Mouse (Mus musculus): ENCODE data around the gene Nelfa.
A peak's percentile ranks its signal among the peaks of the same experiment; 100 is the strongest.
"Not testable (repeated sequence)": the region's sequence is repeated elsewhere in the genome, so short reads cannot be mapped to it uniquely, and the experiment has no call there.

The Nelfa gene

DNA sequence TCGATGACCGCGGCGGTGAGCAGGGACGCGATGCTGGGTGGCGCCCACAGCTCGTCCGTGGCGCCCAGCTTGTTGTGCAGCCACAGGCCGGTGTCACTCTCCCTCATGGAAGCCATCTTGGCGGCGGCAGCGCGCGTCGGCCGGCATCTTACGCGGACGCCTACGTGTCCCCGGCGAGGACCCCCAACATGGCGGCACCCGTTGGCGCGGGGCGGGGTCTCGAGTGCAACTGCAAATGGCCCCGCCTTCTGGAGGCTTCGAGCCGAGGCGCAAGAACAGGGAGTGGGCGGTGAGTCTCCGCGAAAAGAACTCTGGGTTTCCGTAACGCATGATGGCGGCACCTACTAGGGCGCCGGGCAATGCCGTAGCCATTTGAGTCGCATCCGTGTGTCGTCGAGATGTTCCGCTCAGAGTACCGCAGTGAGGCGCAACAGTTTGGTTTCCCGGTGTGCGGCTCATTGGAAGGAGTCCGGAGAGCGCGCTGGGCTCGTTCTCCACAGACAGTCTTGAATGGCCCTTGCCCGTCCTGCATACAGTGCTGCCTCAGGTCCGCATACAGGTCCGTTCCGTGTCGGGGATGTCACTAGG is at the start of gene Nelfa:
Gene Nelfa, minus strand, starts transcription at position 294 of the 588 bp plus-strand sequence.
- peak; percentile 98 for DNase-seq

DNA sequence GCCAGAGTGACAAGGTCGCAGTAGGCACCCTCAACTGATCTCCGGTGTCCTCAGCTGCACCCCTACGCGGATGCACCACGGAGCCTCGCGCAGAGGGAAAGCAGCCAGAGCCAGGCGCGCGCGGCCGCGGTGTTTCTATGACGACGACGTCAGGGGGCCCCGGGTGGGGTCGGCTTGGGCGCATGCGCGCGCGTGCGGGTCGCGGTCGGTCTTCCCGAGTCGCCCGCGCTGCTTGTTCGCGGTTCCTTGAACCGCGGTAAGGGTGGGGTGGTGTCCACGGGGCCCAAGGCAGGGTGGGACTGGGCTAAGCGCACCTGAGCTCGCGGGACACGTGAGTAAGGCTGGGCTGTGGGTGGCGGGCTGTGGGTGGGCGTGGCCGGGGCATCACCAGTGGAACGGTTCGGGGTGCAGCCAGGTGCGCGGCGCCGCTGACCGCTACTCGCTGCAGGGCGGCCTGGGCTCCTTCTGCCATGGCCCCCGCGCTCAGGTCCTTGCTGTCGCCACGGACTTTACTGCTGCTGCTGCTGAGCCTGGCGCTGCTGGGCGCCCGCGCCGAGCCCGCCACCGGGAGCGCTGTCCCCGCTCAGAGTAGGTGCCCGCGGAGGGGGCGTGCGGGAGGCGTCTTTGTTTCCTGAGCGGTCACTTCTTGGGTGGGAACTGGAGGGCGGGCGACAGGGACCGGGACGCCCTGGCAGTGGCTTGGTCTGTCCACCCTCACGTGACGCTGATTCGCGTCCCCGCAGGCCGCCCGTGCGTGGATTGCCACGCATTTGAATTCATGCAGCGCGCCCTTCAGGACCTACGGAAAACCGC is 47.3 kb upstream of the Nelfa start, which contains the start of gene Gm1673:
Gene Gm1673, plus strand, starts transcription at position 125 of the 813 bp plus-strand sequence.
- peak; percentile 87 for DNase-seq

DNA sequence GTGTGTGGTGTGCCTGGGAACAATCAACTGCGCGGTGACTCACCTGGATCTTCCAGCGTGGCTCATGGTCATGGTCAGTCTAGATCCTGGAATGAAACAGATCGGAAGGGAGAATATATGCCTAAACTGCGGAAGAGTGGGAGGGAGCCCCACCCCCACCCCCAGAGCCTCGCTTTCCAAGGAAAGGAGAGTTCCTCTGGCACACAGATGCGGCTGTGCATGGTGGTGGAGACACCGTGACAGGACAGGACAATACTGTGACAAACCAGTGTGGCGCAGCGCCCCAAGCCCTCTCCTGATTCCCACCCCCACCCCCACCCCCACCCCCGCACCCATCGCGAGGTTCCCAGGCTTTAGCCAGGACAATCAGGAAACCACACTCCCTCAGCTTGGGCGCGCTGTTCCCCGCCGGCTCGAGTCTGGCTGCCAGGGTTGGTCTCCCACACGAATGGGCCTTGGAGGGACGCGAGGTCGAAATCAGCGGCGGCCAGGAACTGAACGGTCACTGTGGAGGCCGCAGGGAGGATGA is 46.6 kb upstream of the Nelfa start:
- no peak for DNase-seq

DNA sequence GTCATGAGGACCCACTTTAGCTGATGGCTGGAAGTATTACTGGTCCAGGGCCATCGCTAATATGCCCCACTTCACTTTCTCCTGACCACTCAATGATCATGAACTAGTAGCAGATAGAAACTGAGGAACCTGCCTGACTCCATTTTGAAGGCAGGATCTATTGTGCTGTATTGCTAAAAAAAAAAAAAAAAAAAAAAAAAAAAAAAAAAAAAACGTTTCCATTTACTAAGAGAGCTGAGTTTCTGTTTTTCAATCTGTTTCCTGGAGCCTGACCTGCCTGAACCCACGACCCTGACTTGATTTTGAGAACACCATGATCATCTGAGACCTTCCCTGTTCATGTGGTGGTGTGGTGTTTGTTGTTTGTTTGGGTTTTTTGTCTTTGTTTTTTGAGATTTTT is 40.1 kb upstream of the Nelfa start:
- no peak for DNase-seq

- peak; percentile 20 for DNase-seq
Observed at GRCm38 (mm10) chr5:33974736-33975135, 38.5 kb upstream of the Nelfa start.

GRCm38 (mm10) chr5:33959382-33959781 is 23.2 kb upstream of the Nelfa start:
- DNase-seq = no peak

DNA sequence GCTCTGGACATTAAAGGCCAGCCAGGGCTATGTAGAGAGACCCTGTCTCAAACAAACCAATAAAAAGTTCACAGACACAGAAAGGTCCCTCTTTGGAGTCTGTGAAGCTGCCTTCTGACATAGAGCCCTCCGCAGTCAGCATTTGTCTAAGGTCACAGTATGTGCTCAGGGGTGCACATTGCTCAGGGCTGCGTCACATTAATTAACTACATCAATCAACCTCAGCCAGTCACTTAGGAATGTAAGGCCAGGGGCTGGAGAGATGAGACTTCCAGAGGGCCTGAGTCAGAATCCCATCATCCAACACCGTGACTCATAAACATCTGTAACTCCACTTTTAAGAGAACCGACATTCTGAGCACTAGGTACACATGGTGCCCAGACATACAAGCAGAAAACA is 19.7 kb upstream of the Nelfa start:
- DNase-seq = no peak

DNA sequence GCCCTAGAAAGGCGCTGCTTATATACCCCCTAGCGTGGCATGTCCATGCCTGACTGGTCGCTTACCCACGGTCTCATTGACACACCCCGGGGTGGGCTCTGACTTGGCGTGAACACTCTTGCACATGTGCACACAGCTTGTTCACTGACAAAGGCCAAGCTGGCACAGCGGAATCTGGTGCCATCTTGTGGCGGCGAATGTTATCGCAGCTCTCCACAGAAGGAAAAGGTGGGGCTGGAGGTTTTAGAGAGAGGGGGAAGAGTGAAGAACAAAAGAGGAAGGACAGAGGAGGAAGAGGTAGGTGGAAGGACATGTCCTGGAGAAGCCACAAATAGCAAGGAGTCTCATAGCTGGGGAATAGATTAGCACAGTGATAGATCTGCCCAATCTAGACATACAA is 18.1 kb upstream of the Nelfa start:
- DNase-seq = peak; percentile 83

DNA sequence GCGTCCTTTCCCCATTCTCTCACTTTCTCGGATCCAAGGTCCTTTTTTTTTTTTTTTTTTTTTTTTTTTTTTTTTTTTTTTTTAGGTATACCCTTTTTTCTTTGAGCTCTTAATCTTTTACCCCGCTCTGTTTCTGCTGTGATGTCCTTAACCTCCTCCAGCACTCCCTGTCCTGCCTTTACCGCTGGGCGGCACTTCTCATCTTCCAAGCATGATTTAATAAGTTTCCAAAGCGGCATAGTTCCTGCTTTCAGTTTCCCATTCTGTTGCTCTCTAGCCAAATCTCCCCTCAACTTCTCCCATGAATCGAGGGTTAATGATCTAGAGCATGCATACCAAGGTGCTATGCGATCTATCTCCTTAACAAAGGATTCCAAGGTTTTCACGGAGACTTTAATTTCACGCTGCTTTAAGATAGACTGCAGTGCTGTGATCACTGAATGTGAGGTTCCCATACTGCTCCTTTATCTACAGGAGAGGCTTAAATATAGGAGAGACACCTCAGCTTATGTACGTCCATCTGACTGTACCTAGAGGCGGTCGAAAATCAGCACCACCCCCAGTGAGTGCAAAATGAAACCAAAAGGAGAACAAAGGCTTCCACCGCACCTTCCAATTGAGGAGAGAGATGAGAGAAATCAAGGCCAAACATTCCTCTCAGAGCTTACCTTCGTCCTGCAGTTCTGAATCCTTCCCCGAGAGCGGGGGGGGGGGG is 17.4 kb upstream of the Nelfa start:
- no peak for DNase-seq

- no peak for DNase-seq
Observed at GRCm38 (mm10) chr5:33948314-33948713, 12.1 kb upstream of the Nelfa start.

- DNase-seq = not testable (repeated sequence)
Observed at GRCm38 (mm10) chr5:33947035-33947434, 10.8 kb upstream of the Nelfa start.

DNA sequence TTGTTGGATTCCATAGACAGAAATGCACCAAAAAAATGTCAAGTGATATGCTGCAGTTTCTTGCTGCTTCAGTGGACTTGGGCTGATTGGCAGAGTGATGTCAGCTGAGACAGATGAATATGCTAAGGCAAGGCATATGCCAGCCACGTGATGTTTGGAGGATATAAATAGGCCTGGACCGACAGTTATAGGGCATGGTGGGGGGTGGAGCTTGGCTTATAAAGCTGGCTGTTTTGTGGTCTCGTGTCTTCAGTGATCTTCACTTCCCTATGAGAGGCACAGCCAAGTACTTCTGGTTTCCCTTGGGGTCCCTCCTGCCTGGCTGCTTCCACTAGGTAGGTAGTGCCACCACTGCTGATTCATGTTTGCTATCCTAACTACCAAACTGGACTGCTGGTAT is 2.2 kb upstream of the Nelfa start:
- no peak for DNase-seq

GRCm38 (mm10) chr5:33937230-33937629 is 1.0 kb upstream of the Nelfa start:
- DNase-seq = no peak

GRCm38 (mm10) chr5:33935700-33936111 is 507 bp downstream of the Nelfa start:
- DNase-seq = no peak

DNA sequence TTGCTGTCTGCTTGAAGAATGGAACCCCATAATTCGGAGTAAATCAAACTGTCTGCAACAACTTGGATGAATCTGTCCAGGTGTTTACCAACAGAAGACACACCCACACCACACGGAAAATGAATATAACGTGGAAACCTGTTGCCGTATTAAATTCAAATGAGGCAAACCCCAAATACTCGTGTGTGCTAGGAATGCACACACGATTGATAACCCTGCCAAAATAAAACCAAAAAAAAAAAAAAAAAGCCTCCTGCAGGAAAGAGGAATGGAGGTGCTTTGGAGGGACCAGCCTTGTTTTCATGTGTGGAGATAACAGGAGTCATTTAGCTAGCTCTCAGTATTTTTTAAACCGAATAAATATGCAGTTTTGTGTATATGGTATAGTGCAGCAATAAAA is 1.3 kb downstream of the Nelfa start:
- no peak for DNase-seq

DNA sequence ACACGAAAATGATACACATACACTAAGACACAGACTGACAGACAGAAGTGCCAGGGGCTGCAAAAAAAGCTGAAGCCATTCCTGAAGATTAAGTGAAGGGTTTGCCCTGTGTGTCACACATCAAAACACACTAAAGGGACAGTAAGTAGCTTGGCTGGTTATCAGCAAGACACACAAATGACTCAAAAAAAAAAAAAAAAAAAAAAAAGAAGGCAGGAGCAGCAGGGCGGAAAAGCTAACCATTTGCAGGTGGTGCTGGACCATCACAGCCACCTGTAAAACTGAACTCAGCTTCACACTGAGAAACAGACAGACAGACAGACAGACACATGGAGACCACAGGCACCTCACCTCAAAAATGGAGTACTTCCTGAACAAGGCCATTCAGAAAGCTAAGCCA is 2.1 kb downstream of the Nelfa start:
- no peak for DNase-seq

DNA sequence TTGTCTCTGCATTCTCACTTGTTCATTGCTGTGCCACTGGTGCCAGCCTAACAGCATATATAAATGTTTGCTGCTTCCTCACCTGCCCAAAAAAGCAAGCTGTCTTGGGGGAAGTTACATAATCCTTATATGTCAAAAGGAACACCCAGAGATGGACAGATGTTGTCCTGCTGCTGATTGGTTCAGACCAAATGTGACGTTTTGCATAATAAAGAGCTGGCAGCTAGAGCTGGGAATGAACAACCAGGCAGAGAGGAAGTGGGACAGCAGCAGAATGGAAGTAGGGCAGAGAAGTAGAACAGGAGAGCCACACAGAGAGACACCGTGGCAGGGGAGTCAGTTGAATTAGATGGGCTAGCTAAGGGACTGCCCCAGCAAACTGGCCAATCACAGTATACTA is 3.8 kb downstream of the Nelfa start:
- no peak for DNase-seq

GRCm38 (mm10) chr5:33926170-33926569 is 10.0 kb downstream of the Nelfa start:
- no peak for DNase-seq

DNA sequence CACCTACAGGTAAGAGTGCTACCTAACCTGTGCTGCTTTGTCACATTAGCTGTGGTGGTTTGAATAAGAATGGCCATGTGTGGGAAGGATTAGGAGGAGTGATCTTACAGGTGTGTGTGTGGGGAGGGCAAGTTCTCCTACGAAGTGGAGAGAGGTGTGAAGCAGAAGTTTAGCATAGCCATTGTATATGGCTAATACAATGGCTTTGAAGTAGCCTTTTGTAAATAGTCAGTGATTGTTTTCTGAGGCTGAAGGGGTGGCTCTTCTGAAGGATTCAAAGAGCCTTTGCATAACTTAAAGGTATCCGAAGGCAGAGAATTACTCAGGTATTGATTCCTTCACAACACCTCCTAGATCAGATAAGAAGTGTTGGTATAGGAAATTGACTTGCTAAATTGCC is 13.6 kb downstream of the Nelfa start:
- no peak for DNase-seq

- DNase-seq = no peak
Observed at GRCm38 (mm10) chr5:33921486-33922235, 14.6 kb downstream of the Nelfa start.

- no peak for DNase-seq
Observed at GRCm38 (mm10) chr5:33920924-33921323, 15.3 kb downstream of the Nelfa start.

GRCm38 (mm10) chr5:33920037-33920436 is 16.2 kb downstream of the Nelfa start:
- no peak for DNase-seq

- DNase-seq = peak; percentile 62
Observed at GRCm38 (mm10) chr5:33919466-33919865, 16.7 kb downstream of the Nelfa start.

Data from cerebellum, adult 11 months (tissue).